Mouse (Mus musculus): ENCODE results near the gene Hoxa6. TPM values are rescaled to one million over a fixed set of nuclear protein-coding genes. Genes with fewer than 3 reads are reported as not detected.
A peak's percentile ranks its signal among the peaks of the same experiment; 100 is the strongest.

The Hoxa6 gene
- polyA plus RNA-seq, 1 experiment from 2014 or later, result not detected

GRCm38 (mm10) chr6:52245040-52245756 is 36.7 kb upstream of the Hoxa6 start:
- peak overlapping the region in 1 of 2 experiments; percentile 15; a peak in 1 of 4 replicates for H3K4me3 ChIP-seq (ENCODE audit: control insufficient read depth in 1 of 2, insufficient read depth in 1 of 2, low read depth in 1 of 2, low read length in 2 of 2)
- H3K9ac ChIP-seq (ENCODE audit: low read length), result no peak overlapping the region

GRCm38 (mm10) chr6:52244471-52245039 is 36.0 kb upstream of the Hoxa6 start:
- 2% methylated on average over 23 of the region's 23 CpGs for WGBS
- H3K4me3 ChIP-seq (ENCODE audit: control insufficient read depth in 1 of 2, insufficient read depth in 1 of 2, low read depth in 1 of 2, low read length in 2 of 2), result peak overlapping the region in 1 of 2 experiments; percentile 15; a peak in 1 of 4 replicates
- no peak for ATAC-seq (ENCODE audit: insufficient number of reproducible peaks, insufficient read depth, low FRiP score, low read depth)
- H3K9ac ChIP-seq (ENCODE audit: low read length), result no peak overlapping the region
- peaks cover 100% of the 10 kb centered on the region for H3K27me3 ChIP-seq (ENCODE audit: control insufficient read depth, insufficient read depth, low read length)
- H3K9me3 ChIP-seq (ENCODE audit: control insufficient read depth, low read length), result no peaks in the 10 kb centered on the region
- H3K4me1 ChIP-seq (ENCODE audit: control insufficient read depth in 2 of 2, insufficient read depth in 2 of 2, low read length in 2 of 2), result peaks cover 3 to 6% of the 10 kb centered on the region in 2 experiments; a peak in 2 of 4 replicates
- peak overlapping the region; percentile 33; the same call in 1 of the 2 replicates for H3K4me2 ChIP-seq (ENCODE audit: low read length)
- H3K27ac ChIP-seq (replicated peaks in 1 of 2; ENCODE audit: control insufficient read depth in 1 of 2, insufficient read depth in 1 of 2, low read depth in 2 of 2, low read length in 2 of 2), result no peak overlapping the region
- H3K36me3 ChIP-seq (ENCODE audit: control insufficient read depth, insufficient read depth, low read length), result no peaks in the 10 kb centered on the region

More at GRCm38 (mm10) chr6:52245040-52245756, 36.7 kb upstream of the Hoxa6 start:
- Histone ChIP-seq H3K36me3 (ENCODE audit: control insufficient read depth, insufficient read depth, low read length) (no peaks in the 10 kb centered on the region), H3K9me3 (ENCODE audit: control insufficient read depth, low read length) (no peaks in the 10 kb centered on the region), H3K4me1 (ENCODE audit: control insufficient read depth in 2 of 2, insufficient read depth in 2 of 2, low read length in 2 of 2) (peaks cover under 1 to 6% of the 10 kb centered on the region in 2 experiments; a peak in 2 of 4 replicates), H3K27ac (replicated peaks in 1 of 2; ENCODE audit: control insufficient read depth in 1 of 2, insufficient read depth in 1 of 2, low read depth in 2 of 2, low read length in 2 of 2) (no peak overlapping the region), H3K27me3 (ENCODE audit: control insufficient read depth, insufficient read depth, low read length) (peaks cover 100% of the 10 kb centered on the region), H3K4me2 (ENCODE audit: low read length) (peak overlapping the region; percentile 33)
- ATAC-seq (ENCODE audit: insufficient number of reproducible peaks, insufficient read depth, low FRiP score, low read depth), result no peak
- WGBS, result 1% methylated on average over 59 of the region's 71 CpGs

- Histone ChIP-seq H3K9me3 (ENCODE audit: control insufficient read depth, low read length) (no peaks in the 10 kb centered on the region), H3K4me3 (ENCODE audit: control insufficient read depth in 1 of 2, insufficient read depth in 1 of 2, low read depth in 1 of 2, low read length in 2 of 2) (no peak overlapping the region), H3K4me1 (ENCODE audit: control insufficient read depth in 2 of 2, insufficient read depth in 2 of 2, low read length in 2 of 2) (peaks cover 3 to 6% of the 10 kb centered on the region in 2 experiments; a peak in 2 of 4 replicates), H3K9ac (ENCODE audit: low read length) (no peak overlapping the region), H3K36me3 (ENCODE audit: control insufficient read depth, insufficient read depth, low read length) (no peaks in the 10 kb centered on the region), H3K27me3 (ENCODE audit: control insufficient read depth, insufficient read depth, low read length) (peaks cover 99% of the 10 kb centered on the region), H3K27ac (replicated peaks in 1 of 2; ENCODE audit: control insufficient read depth in 1 of 2, insufficient read depth in 1 of 2, low read depth in 2 of 2, low read length in 2 of 2) (no peak overlapping the region), H3K4me2 (ENCODE audit: low read length) (no peak overlapping the region)
- no peak for ATAC-seq (ENCODE audit: insufficient number of reproducible peaks, insufficient read depth, low FRiP score, low read depth)
- under 1% methylated on average over 12 of the region's 12 CpGs for WGBS
Measured at GRCm38 (mm10) chr6:52243681-52244121, 35.2 kb upstream of the Hoxa6 start.

GRCm38 (mm10) chr6:52242801-52243332 is 34.3 kb upstream of the Hoxa6 start:
- no peak overlapping the region for H3K4me2 ChIP-seq (ENCODE audit: low read length)
- H3K27ac ChIP-seq (replicated peaks in 1 of 2; ENCODE audit: control insufficient read depth in 1 of 2, insufficient read depth in 1 of 2, low read depth in 2 of 2, low read length in 2 of 2), result no peak overlapping the region
- no peak overlapping the region for H3K9ac ChIP-seq (ENCODE audit: low read length)
- H3K27me3 ChIP-seq (ENCODE audit: control insufficient read depth, insufficient read depth, low read length), result peaks cover 99% of the 10 kb centered on the region
- peaks cover 3 to 6% of the 10 kb centered on the region in 2 experiments; a peak in 2 of 4 replicates for H3K4me1 ChIP-seq (ENCODE audit: control insufficient read depth in 2 of 2, insufficient read depth in 2 of 2, low read length in 2 of 2)
- 6% methylated on average over 4 of the region's 4 CpGs for WGBS
- ATAC-seq (ENCODE audit: insufficient number of reproducible peaks, insufficient read depth, low FRiP score, low read depth), result no peak
- no peaks in the 10 kb centered on the region for H3K9me3 ChIP-seq (ENCODE audit: control insufficient read depth, low read length)
- no peak overlapping the region for H3K4me3 ChIP-seq (ENCODE audit: control insufficient read depth in 1 of 2, insufficient read depth in 1 of 2, low read depth in 1 of 2, low read length in 2 of 2)
- no peaks in the 10 kb centered on the region for H3K36me3 ChIP-seq (ENCODE audit: control insufficient read depth, insufficient read depth, low read length)

GRCm38 (mm10) chr6:52241001-52241621 is 32.6 kb upstream of the Hoxa6 start:
- peaks cover 99% of the 10 kb centered on the region for H3K27me3 ChIP-seq (ENCODE audit: control insufficient read depth, insufficient read depth, low read length)
- no peaks in the 10 kb centered on the region for H3K9me3 ChIP-seq (ENCODE audit: control insufficient read depth, low read length)
- H3K9ac ChIP-seq (ENCODE audit: low read length), result no peak overlapping the region
- H3K4me2 ChIP-seq (ENCODE audit: low read length), result no peak overlapping the region
- no peak overlapping the region for H3K4me3 ChIP-seq (ENCODE audit: control insufficient read depth in 1 of 2, insufficient read depth in 1 of 2, low read depth in 1 of 2, low read length in 2 of 2)
- no peaks in the 10 kb centered on the region for H3K36me3 ChIP-seq (ENCODE audit: control insufficient read depth, insufficient read depth, low read length)
- H3K4me1 ChIP-seq (ENCODE audit: control insufficient read depth in 2 of 2, insufficient read depth in 2 of 2, low read length in 2 of 2), result peaks cover 3 to 6% of the 10 kb centered on the region in 2 experiments; a peak in 2 of 4 replicates
- WGBS, result 4% methylated on average over 9 of the region's 9 CpGs
- H3K27ac ChIP-seq (replicated peaks in 1 of 2; ENCODE audit: control insufficient read depth in 1 of 2, insufficient read depth in 1 of 2, low read depth in 2 of 2, low read length in 2 of 2), result no peak overlapping the region
- no peak; the same call in 1 of the 2 replicates for ATAC-seq (ENCODE audit: insufficient number of reproducible peaks, insufficient read depth, low FRiP score, low read depth)

- Histone ChIP-seq H3K36me3 (ENCODE audit: control insufficient read depth, insufficient read depth, low read length) (no peaks in the 10 kb centered on the region), H3K9ac (ENCODE audit: low read length) (no peak within 1 kb of the TSS), H3K4me3 (ENCODE audit: control insufficient read depth in 1 of 2, insufficient read depth in 1 of 2, low read depth in 1 of 2, low read length in 2 of 2) (peak within 1 kb of the TSS; percentile 10 to 15; a peak in 2 of 4 replicates), H3K27me3 (ENCODE audit: control insufficient read depth, insufficient read depth, low read length) (peaks cover 99% of the 10 kb centered on the region), H3K27ac (replicated peaks in 1 of 2; ENCODE audit: control insufficient read depth in 1 of 2, insufficient read depth in 1 of 2, low read depth in 2 of 2, low read length in 2 of 2) (no peak within 1 kb of the TSS), H3K4me1 (ENCODE audit: control insufficient read depth in 2 of 2, insufficient read depth in 2 of 2, low read length in 2 of 2) (peaks cover 3 to 6% of the 10 kb centered on the region in 2 experiments; a peak in 2 of 4 replicates), H3K9me3 (ENCODE audit: control insufficient read depth, low read length) (no peaks in the 10 kb centered on the region), H3K4me2 (ENCODE audit: low read length) (peak within 1 kb of the TSS; percentile 47)
- no peak for ATAC-seq (ENCODE audit: insufficient number of reproducible peaks, insufficient read depth, low FRiP score, low read depth)
- under 1% methylated on average over 35 of the region's 35 CpGs for WGBS
Measured at GRCm38 (mm10) chr6:52240389-52241000, 32.0 kb upstream of the Hoxa6 start, which contains the start of gene Hoxa10. Gene Hoxa10, minus strand, starts transcription at chr6:52240854.
